Mouse (Mus musculus) neural tube, embryonic 15.5 days (tissue): ENCODE measurements around the gene Znrf4. TPM values are rescaled to one million over a fixed set of nuclear protein-coding genes. Genes with fewer than 3 reads are reported as not detected.
A peak's percentile ranks its signal among the peaks of the same experiment; 100 is the strongest.

Source experiments
- ATAC-seq: fragments of 200-750 bp; cut with Nextera tagmentation; 2 replicates; pipeline ENCODE4 v1.8.0; 2017; ENCODE audit warnings: mild to moderate bottlenecking, moderate TSS enrichment, moderate library complexity; ENCODE audit not compliant: low FRiP score
- H3K27ac ChIP-seq: fragments of 300-500 bp; sonication (generic); replicated peaks from 2 replicates; pipeline ENCODE4 v1.5.1; 2015; ENCODE audit warnings: mild to moderate bottlenecking, inconsistent platforms
- H3K27me3 ChIP-seq: fragments of 300-500 bp; sonication (generic); replicated peaks from 2 replicates; pipeline ENCODE4 v1.6.1; 2015; ENCODE audit warnings: inconsistent platforms
- H3K36me3 ChIP-seq: fragments of 300-500 bp; sonication (generic); 2 replicates; pipeline ENCODE4 v1.6.1; 2015; ENCODE audit warnings: inconsistent platforms
- H3K4me1 ChIP-seq: fragments of 300-500 bp; sonication (generic); 2 replicates; pipeline ENCODE4 v1.6.1; 2015; ENCODE audit warnings: inconsistent platforms
- H3K4me2 ChIP-seq: fragments of 300-500 bp; sonication (generic); 2 replicates; pipeline ENCODE4 v1.6.1; 2015; ENCODE audit warnings: inconsistent platforms, mild to moderate bottlenecking, moderate library complexity
- H3K4me3 ChIP-seq: fragments of 300-500 bp; sonication (generic); replicated peaks from 2 replicates; pipeline ENCODE4 v1.5.1; 2015; ENCODE audit warnings: mild to moderate bottlenecking, inconsistent platforms
- H3K9ac ChIP-seq: fragments of 300-500 bp; sonication (generic); replicated peaks from 2 replicates; pipeline ENCODE4 v1.6.1; 2015; ENCODE audit warnings: mild to moderate bottlenecking, inconsistent platforms
- H3K9me3 ChIP-seq: fragments of 300-500 bp; sonication (generic); replicated peaks from 2 replicates; pipeline ENCODE4 v1.6.1; 2016; ENCODE audit warnings: inconsistent platforms
- WGBS: fragments of 180-500 bp; shearing (Covaris S2); methylation state at CpG from one replicate; pipeline ENCODE4 v1.1.7; 2015; ENCODE audit warnings: mixed read lengths; 5-methylcytosine and 5-hydroxymethylcytosine counted together
- polyA plus RNA-seq: library from polyadenylated mRNA; unstranded; fragments of >200 nt; fragmentation: Nextera tagmentation; extraction: Ambion mirVana; gene quantifications from 2 replicates; pipeline ENCODE4 v1.2.1, GENCODE M21; 2015

The Znrf4 gene
- polyA plus RNA-seq, 1 experiment from 2014 or later = not detected

DNA sequence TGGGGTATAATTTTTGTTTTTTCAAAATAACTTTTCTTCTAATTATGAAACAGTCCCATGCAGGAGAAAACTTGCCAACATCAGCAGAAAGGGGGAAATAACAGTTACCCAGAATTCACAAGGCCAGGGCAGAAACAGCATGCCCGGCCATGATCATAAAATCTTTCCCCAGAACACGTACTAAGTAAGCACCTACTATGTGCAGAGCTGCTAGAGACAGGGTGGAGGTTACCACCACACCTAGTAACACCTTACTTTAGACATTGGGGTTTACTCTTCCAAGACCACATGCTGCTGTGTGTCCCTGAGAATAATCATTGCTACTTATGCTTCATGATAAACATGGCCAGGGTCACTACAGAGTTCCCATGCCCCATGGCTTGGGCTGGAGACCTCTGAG is 47.9 kb downstream of the Znrf4 start:
- Histone ChIP-seq H3K4me1 (peaks cover 97% of the 10 kb centered on the region), H3K9me3 (no peaks in the 10 kb centered on the region), H3K36me3 (no peaks in the 10 kb centered on the region), H3K27ac (no peak overlapping the region), H3K27me3 (no peaks in the 10 kb centered on the region), H3K4me3 (no peak overlapping the region), H3K9ac (no peak overlapping the region), H3K4me2 (no peak overlapping the region)
- 82% methylated on average over 2 of the region's 2 CpGs for WGBS
- ATAC-seq = no peak

DNA sequence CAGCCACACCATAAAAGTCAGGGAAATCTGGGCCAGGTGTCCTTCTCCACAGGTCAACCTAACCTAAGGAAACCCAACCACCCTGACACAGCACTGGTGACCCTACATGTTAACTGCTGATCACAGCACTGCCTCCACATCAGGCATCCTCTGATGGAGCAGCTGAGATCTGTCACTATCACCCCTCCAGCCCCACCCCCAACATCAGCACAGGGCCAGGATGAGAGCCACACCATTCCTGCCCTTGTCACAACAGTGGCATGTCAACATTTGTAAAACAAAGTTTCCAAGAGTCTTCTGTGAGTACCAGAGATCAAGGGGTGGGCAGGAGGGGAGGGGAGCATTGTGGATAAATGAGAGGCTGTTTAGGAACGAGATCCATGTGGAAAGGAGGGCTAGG is 48.7 kb downstream of the Znrf4 start:
- H3K36me3 ChIP-seq = no peaks in the 10 kb centered on the region
- no peaks in the 10 kb centered on the region for H3K27me3 ChIP-seq
- peak overlapping the region; percentile 47; the same call in 1 of the 2 replicates for H3K4me3 ChIP-seq
- H3K4me2 ChIP-seq = peak overlapping the region; percentile 79; the same call in 1 of the 2 replicates
- H3K27ac ChIP-seq = peak overlapping the region; percentile 83; the same call in 1 of the 2 replicates
- no peak for ATAC-seq
- no peaks in the 10 kb centered on the region for H3K9me3 ChIP-seq
- 46% methylated on average over 1 of the region's 1 CpGs for WGBS
- 0 out of 2 replicates have a peak overlapping the region, but pooled peaks have one; percentile 24 for H3K9ac ChIP-seq
- peaks cover 97% of the 10 kb centered on the region for H3K4me1 ChIP-seq

DNA sequence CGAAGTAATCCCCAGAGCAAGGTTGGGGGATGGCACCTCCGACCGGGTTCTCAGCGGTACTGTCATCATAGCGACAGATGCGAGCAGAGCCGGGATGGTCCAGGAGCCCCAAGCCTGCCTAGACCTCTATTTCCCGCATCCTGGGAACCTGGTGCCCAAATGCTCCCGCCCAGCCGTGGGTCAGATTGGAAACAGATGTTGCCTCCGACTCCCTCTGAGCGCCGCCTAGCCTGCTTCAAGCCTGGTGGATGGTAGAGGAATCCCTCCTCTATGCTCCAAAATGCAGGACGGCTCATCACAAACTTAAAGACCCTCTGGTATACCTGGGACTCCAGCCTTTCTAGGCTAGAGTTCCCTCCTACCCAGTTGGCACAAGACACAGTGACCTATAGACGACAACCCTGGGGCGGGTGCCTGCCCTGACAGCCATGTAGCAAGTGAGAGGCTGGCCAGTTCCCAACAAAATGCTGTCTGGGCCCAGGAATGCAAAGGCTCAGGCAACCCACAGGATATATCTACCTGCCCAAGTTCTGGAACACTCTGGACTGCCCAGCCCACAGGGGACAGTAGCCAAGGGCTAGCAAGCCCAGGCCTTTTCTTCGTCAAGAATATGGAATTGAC is 49.3 kb downstream of the Znrf4 start:
- WGBS = 3% methylated on average over 17 of the region's 17 CpGs
- ATAC-seq = no peak

DNA sequence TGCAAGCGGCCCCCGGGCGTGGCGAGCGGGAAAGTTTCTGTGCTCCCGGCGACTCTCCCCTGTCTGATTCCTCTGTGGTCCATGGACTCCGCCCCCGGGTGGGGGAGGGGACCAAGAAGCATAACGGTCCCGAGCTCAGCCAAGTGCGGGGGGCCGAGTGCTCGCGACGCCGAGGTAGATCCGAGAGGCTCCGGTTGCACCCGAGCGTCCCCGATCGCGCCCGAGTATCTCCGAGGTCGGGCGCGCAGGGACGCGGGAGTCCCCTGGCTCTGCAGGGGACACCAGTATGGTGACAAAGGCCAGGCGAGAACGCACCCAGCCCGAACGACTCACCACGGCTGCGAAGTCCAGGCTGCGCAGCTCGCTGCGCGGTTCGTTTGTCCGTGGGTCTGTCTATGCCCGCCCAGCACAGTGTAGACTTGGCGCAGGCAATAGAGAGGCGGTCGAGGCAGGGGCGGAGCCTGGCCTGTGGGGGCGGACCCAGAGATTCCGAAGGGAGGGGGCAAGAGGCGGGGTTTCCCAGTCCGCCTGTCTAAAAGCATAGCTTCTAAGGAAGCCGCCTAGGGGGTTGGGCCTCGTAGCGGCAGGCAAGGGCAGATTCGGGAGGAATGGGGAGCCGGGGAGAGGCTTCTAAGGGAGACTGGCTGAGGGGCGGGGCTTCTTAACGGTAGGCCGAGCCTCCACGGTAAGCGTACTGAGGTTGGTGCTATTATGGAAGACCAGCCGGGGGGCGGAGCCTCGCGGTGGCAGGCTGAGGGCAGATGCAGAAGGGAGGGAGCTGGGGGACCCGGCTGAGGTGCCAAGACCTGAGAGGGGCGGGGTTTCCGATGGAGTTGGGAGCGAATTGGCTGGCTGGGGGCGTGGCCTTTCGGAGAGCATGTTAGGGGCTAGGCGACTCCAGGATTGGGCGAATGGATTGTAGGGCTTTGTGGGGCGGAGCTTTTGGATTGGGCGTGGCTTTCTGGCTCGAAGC is 50.2 kb downstream of the Znrf4 start:
- H3K4me3 ChIP-seq = peak overlapping the region; percentile 47
- no peaks in the 10 kb centered on the region for H3K9me3 ChIP-seq
- H3K36me3 ChIP-seq = peaks cover 9% of the 10 kb centered on the region; the same call in 1 of the 2 replicates
- H3K27me3 ChIP-seq = no peaks in the 10 kb centered on the region
- peak overlapping the region; percentile 79 for H3K4me2 ChIP-seq
- under 1% methylated on average over 77 of the region's 77 CpGs for WGBS
- peak overlapping the region; percentile 83 for H3K27ac ChIP-seq
- peak; percentile 92 for ATAC-seq
- peaks cover 89% of the 10 kb centered on the region for H3K4me1 ChIP-seq
- H3K9ac ChIP-seq = peak overlapping the region; percentile 50

More for the DNA sequence above, 49.3 kb downstream of the Znrf4 start:
- Histone ChIP-seq H3K36me3 (0 out of 2 replicates have a peak, but pooled peaks cover 2% of the 10 kb centered on the region), H3K4me1 (peaks cover 96% of the 10 kb centered on the region), H3K9me3 (no peaks in the 10 kb centered on the region), H3K4me3 (peak overlapping the region; percentile 47), H3K27me3 (no peaks in the 10 kb centered on the region), H3K9ac (peak overlapping the region; percentile 24), H3K27ac (peak overlapping the region; percentile 83), H3K4me2 (peak overlapping the region; percentile 79)

Other genes with a start within 250 kb of the Znrf4 start
- 1.2 and 2.9 TPM in 2 replicates for gene Ticam1, start 235.6 kb downstream of the Znrf4 start, polyA plus RNA-seq
- gene Plin3, start 219.6 kb downstream of the Znrf4 start, polyA plus RNA-seq = 13.2 and 28.7 TPM in 2 replicates
- gene Arrdc5, start 212.1 kb downstream of the Znrf4 start, polyA plus RNA-seq = 0.34 TPM in 1 of 2 replicates, not detected in the other
- 13.8 and 59.4 TPM in 2 replicates for gene Uhrf1, start 209.1 kb downstream of the Znrf4 start, polyA plus RNA-seq
- gene Kdm4b, start 186.4 kb downstream of the Znrf4 start, polyA plus RNA-seq = 59.1 and 65.2 TPM in 2 replicates
- gene Ptprs, start 35.9 kb downstream of the Znrf4 start, polyA plus RNA-seq = 206 and 247 TPM in 2 replicates
- gene Gm20219, start 42.0 kb upstream of the Znrf4 start, polyA plus RNA-seq = 0.95 and 1.4 TPM in 2 replicates
- gene Safb2, start 72.2 kb upstream of the Znrf4 start, polyA plus RNA-seq = 73.4 and 76.5 TPM in 2 replicates
- gene Safb, start 72.4 kb upstream of the Znrf4 start, polyA plus RNA-seq = 95.9 and 103 TPM in 2 replicates
- gene 2410015M20Rik, start 97.3 kb upstream of the Znrf4 start, polyA plus RNA-seq = 205 and 212 TPM in 2 replicates
- 1,028 and 1,172 TPM in 2 replicates for gene Rpl36, start 101.0 kb upstream of the Znrf4 start, polyA plus RNA-seq
- 43.3 and 47.2 TPM in 2 replicates for gene Lonp1, start 114.5 kb upstream of the Znrf4 start, polyA plus RNA-seq
- 1.4 and 1.6 TPM in 2 replicates for gene Catsperd, start 115.7 kb upstream of the Znrf4 start, polyA plus RNA-seq
- 94.2 and 95.4 TPM in 2 replicates for gene Ranbp3, start 160.9 kb upstream of the Znrf4 start, polyA plus RNA-seq
- gene Ndufa11, start 205.3 kb upstream of the Znrf4 start, polyA plus RNA-seq = 639 and 709 TPM in 2 replicates
- gene Vmac, start 205.6 kb upstream of the Znrf4 start, polyA plus RNA-seq = 13.8 and 18.1 TPM in 2 replicates
- 2.7 and 5.3 TPM in 2 replicates for gene Nrtn, start 245.1 kb upstream of the Znrf4 start, polyA plus RNA-seq